Mouse (Mus musculus) C2C12 (cell line): ENCODE measurements around the gene Nup107.

Experiments
- CEBPB ChIP-seq: IDR thresholded peaks from one replicate; pipeline ENCODE4 v1.6.1; 2011; ENCODE audit warnings: low read depth, mild to moderate bottlenecking, control low read depth, moderate library complexity
- CTCF ChIP-seq: IDR thresholded peaks from one replicate; pipeline ENCODE4 v1.5.1; 2011; ENCODE audit not compliant: control insufficient read depth, insufficient read depth, insufficient read length
- MAX ChIP-seq: IDR thresholded peaks from one replicate; pipeline ENCODE4 v1.6.1; 2011; ENCODE audit warnings: mild to moderate bottlenecking, control low read depth
- USF1 ChIP-seq: IDR thresholded peaks from one replicate; pipeline ENCODE4 v1.6.1; 2011; ENCODE audit warnings: low read depth, mild to moderate bottlenecking, control low read depth, moderate library complexity

- no peak for TF ChIP-seq CTCF
- no peak for TF ChIP-seq MAX
- no peak for TF ChIP-seq USF1
- no peak for TF ChIP-seq CEBPB
Measured at GRCm38 (mm10) chr10:117739648-117739948, 52.9 kb downstream of the Nup107 start.
